8 mouse cellular contexts compared by ENCODE assay signal in genomic region chr5:92503356-92503847, GRCm38 (mm10). TPM values are rescaled to one million over a fixed set of nuclear protein-coding genes. Genes with fewer than 3 reads are reported as not detected.
A peak's percentile ranks its signal among the peaks of the same experiment; 100 is the strongest.
DNase-seq lines count a peak whose midpoint lies in the region; ATAC-seq and TF ChIP-seq lines count a peak whose summit lies in the region.
"Had no signal": no experiment of that assay in that cellular context is flagged by ENCODE, and none has a peak within 500 bp of the region (broad histone marks: within the 10 kb centered on the region; RNA-seq: fewer than 3 reads in every experiment).

No protein-coding gene starts in this region.

- no peak overlapping the region for H3K9ac ChIP-seq in CH12.LX (ENCODE audit: insufficient read depth, low read depth)
- peak overlapping the region; percentile 39; the same call in 1 of the 2 replicates for H3K9ac ChIP-seq in ES-E14 (ENCODE audit: insufficient read depth, low read depth, low read length, poor library complexity, severe bottlenecking)
- peak overlapping the region; percentile 98 for H3K9ac ChIP-seq in heart, postnatal 0 days (replicated peaks; ENCODE audit: low read depth, low read length)

- 0 out of 2 replicates have a peak overlapping the region, but pooled peaks have one; percentile 79 for H3K4me2 ChIP-seq in CH12.LX (ENCODE audit: insufficient read depth, low read depth, poor library complexity, severe bottlenecking)
- H3K4me2 ChIP-seq in heart, postnatal 0 days (ENCODE audit: low read depth, low read length) = peak overlapping the region; percentile 80

- TF ChIP-seq POLR2A in CH12.LX (IDR thresholded peaks at IDR 0.05; ENCODE audit: low read depth, low read length) = no peak

- no peak overlapping the region for H3K27ac ChIP-seq in CH12.LX (ENCODE audit: insufficient read depth, low read depth)
- no peak overlapping the region; the same call in 1 of the 2 replicates for H3K27ac ChIP-seq in ES-E14 (ENCODE audit: insufficient read depth, low read depth, low read length, poor library complexity, severe bottlenecking)
- peak overlapping the region; percentile 100; the same call in 1 of the 2 replicates for H3K27ac ChIP-seq in heart, postnatal 0 days (ENCODE audit: low read depth)
- no peak overlapping the region for H3K27ac ChIP-seq in midbrain, embryonic 10.5 days (replicated peaks)

- H3K4me3 ChIP-seq in CH12.LX (replicated peaks in 1 of 3; ENCODE audit: low read depth in 2 of 3, low read length in 2 of 3, poor library complexity in 1 of 3) (no peak overlapping the region), ES-E14 (ENCODE audit: insufficient read depth in 1 of 2, low read depth in 1 of 2, low read length in 2 of 2, poor library complexity in 1 of 2, severe bottlenecking in 1 of 2) (peak overlapping the region in 1 of 2 experiments; percentile 37; a peak in 2 of 4 replicates)
- peak overlapping the region; percentile 95 for H3K4me3 ChIP-seq in heart, postnatal 0 days (ENCODE audit: low read depth, low read length)
- peak overlapping the region; percentile 81; the same call in 1 of the 2 replicates for H3K4me3 ChIP-seq in midbrain, embryonic 10.5 days

- DNase-seq in CH12.LX (ENCODE audit: extremely low read depth) = no peak
- DNase-seq in ES-E14 (ENCODE audit: low read depth, low spot score) = no peak
- no peak for DNase-seq in heart, postnatal 0 days (ENCODE audit: low spot score)
- no peak for DNase-seq in midbrain, embryonic 10.5 days (ENCODE audit: low spot score)
- DNase-seq in layer of hippocampus, postnatal 36 days = no peak
- DNase-seq in retina, postnatal 1 day = no peak
- DNase-seq in left cerebral cortex, adult 18-20 months (ENCODE audit: low spot score in 2 of 2) = no peak
- DNase-seq: cerebellum, postnatal 14 days had no signal

- WGBS in heart, postnatal 0 days = 38% methylated on average over 9 of the region's 9 CpGs
- 87% methylated on average over 9 of the region's 9 CpGs for WGBS in midbrain, embryonic 10.5 days

- H3K36me3 ChIP-seq in CH12.LX (replicated peaks in 1 of 2; ENCODE audit: control insufficient read depth in 1 of 2, insufficient read depth in 1 of 2, low read length in 1 of 2) = peaks cover 0 to 5% of the 10 kb centered on the region in 2 experiments
- 0 out of 2 replicates have a peak, but pooled peaks cover 1% of the 10 kb centered on the region for H3K36me3 ChIP-seq in ES-E14 (ENCODE audit: control insufficient read depth, insufficient read depth, low read length, poor library complexity, severe bottlenecking)
- H3K36me3 ChIP-seq in heart, postnatal 0 days (replicated peaks; ENCODE audit: control insufficient read depth, insufficient read depth, low read length) = peaks cover 7% of the 10 kb centered on the region; the same call in 1 of the 2 replicates
- H3K36me3 ChIP-seq in midbrain, embryonic 10.5 days = 0 out of 2 replicates have a peak, but pooled peaks cover 3% of the 10 kb centered on the region

- H3K4me1 ChIP-seq in CH12.LX (ENCODE audit: control insufficient read depth in 1 of 2, insufficient read depth in 2 of 2) (peaks cover 10 to 52% of the 10 kb centered on the region in 2 experiments), ES-E14 (ENCODE audit: control insufficient read depth in 2 of 2, insufficient read depth in 2 of 2, low read length in 2 of 2, poor library complexity in 1 of 2) (peaks cover 11 to 13% of the 10 kb centered on the region in 2 experiments)
- H3K4me1 ChIP-seq in heart, postnatal 0 days (ENCODE audit: control insufficient read depth, insufficient read depth) = peaks cover 31% of the 10 kb centered on the region
- H3K4me1 ChIP-seq in midbrain, embryonic 10.5 days = peaks cover 44% of the 10 kb centered on the region

- no peak for TF ChIP-seq EP300 in CH12.LX (IDR thresholded peaks at IDR 0.05; ENCODE audit: low read length)
- no peak for TF ChIP-seq EP300 in heart, postnatal 0 days (IDR thresholded peaks at IDR 0.05; ENCODE audit: low read depth)

- TF ChIP-seq RAD21 in CH12.LX (IDR thresholded peaks at IDR 0.05; ENCODE audit: low read depth, low read length) = no peak

- H3K79me2 ChIP-seq in CH12.LX (replicated peaks; ENCODE audit: control insufficient read depth, extremely low read depth, insufficient read depth, poor library complexity, severe bottlenecking) = no peaks in the 10 kb centered on the region

- TF ChIP-seq CTCF in CH12.LX (conservative IDR thresholded peaks at IDR 0.05 in 1 of 2, IDR thresholded peaks at IDR 0.05 in 1 of 2; ENCODE audit: low read depth in 2 of 2, low read length in 2 of 2) = no peak
- peak; percentile 9; the same call in 1 of the 2 replicates for TF ChIP-seq CTCF in heart, postnatal 0 days (IDR thresholded peaks at IDR 0.05; ENCODE audit: low read depth)

- H3K27me3 ChIP-seq in CH12.LX (replicated peaks) = no peaks in the 10 kb centered on the region
- no peaks in the 10 kb centered on the region for H3K27me3 ChIP-seq in heart, postnatal 0 days (ENCODE audit: control insufficient read depth, insufficient read depth, low read length)
- H3K27me3 ChIP-seq in midbrain, embryonic 10.5 days (ENCODE audit: low read depth, poor library complexity, severe bottlenecking) = no peaks in the 10 kb centered on the region

- no peak for ATAC-seq in heart, postnatal 0 days (ENCODE audit: insufficient read depth, low read depth)

- H3K9me3 ChIP-seq in CH12.LX (replicated peaks; ENCODE audit: low read length) (no peaks in the 10 kb centered on the region), ES-E14 (ENCODE audit: control insufficient read depth, insufficient read depth, low read depth, low read length) (no peaks in the 10 kb centered on the region)
- no peaks in the 10 kb centered on the region for H3K9me3 ChIP-seq in heart, postnatal 0 days (replicated peaks; ENCODE audit: control insufficient read depth, low read length)
- no peaks in the 10 kb centered on the region for H3K9me3 ChIP-seq in midbrain, embryonic 10.5 days (replicated peaks)

- dilution Hi-C loops in CH12.LX (cut with MboI; ENCODE audit: extremely low pct_ligation_motif_present, extremely low pct_unique_long_range_greater_than_20kb, low sequenced_read_pairs) = no loop called here

- in situ Hi-C loops in CH12.LX (cut with MboI; ENCODE audit: low pct_ligation_motif_present, low pct_unique_long_range_greater_than_20kb, low sequenced_read_pairs) = loop anchor here (10.0 kb wide), 1 partner anchor 59 kb away; no protein-coding TSS in a partner anchor
- in situ Hi-C loops in ES-E14 (cut with MboI; ENCODE audit: low sequenced_read_pairs in 2 of 2, unreplicated experiment in 2 of 2) = no loop called here

TF ChIP-seq in CH12.LX, 34 proteins besides CTCF, POLR2A, EP300 and RAD21:
- no peak for TF ChIP-seq E2F4 (IDR thresholded peaks at IDR 0.05; ENCODE audit: insufficient replicate concordance, low read depth, low read length)
- no peak for TF ChIP-seq SMC3 (IDR thresholded peaks at IDR 0.05; ENCODE audit: low read depth, low read length)
- TF ChIP-seq PAX5 (IDR thresholded peaks at IDR 0.05; ENCODE audit: low read length) = no peak
- TF ChIP-seq MAFK (IDR thresholded peaks at IDR 0.05; ENCODE audit: insufficient replicate concordance, low read length) = no peak
- TF ChIP-seq MYC (IDR thresholded peaks at IDR 0.05; ENCODE audit: low read depth, low read length) = no peak
- TF ChIP-seq CHD2 (IDR thresholded peaks at IDR 0.05; ENCODE audit: low read length) = no peak
- TF ChIP-seq MXI1 (IDR thresholded peaks at IDR 0.05; ENCODE audit: low read depth, low read length) = no peak
- no peak for TF ChIP-seq IRF4 (IDR thresholded peaks at IDR 0.05; ENCODE audit: low read depth, low read length)
- TF ChIP-seq MAZ (IDR thresholded peaks at IDR 0.05; ENCODE audit: low read depth, low read length) = no peak

TF ChIP-seq in ES-E14, 5 proteins besides CTCF, POLR2A, EP300 and RAD21:
- TF ChIP-seq ZC3H11A (IDR thresholded peaks at IDR 0.05; ENCODE audit: borderline replicate concordance, low read depth, low read length) = no peak
- no peak for TF ChIP-seq MAFK (IDR thresholded peaks at IDR 0.05; ENCODE audit: insufficient read depth, low read depth, low read length)
- TF ChIP-seq ZNF384 (IDR thresholded peaks at IDR 0.05; ENCODE audit: low read depth, low read length) = no peak
- TF ChIP-seq HCFC1 (IDR thresholded peaks at IDR 0.05; ENCODE audit: borderline replicate concordance, insufficient read depth, low read length) = no peak
- TF ChIP-seq CHD2 (IDR thresholded peaks at IDR 0.05; ENCODE audit: low read depth, low read length) = no peak

RNA-seq across cellular contexts. Expression of gene Scarb2, which starts 3.2 kb away (rescaled TPM):
- 6.0 and 9.2 TPM in 2 replicates for total RNA-seq in CH12.LX (2012; rRNA removed)
- 9.5 and 11.2 TPM in 2 replicates for total RNA-seq in CH12.LX (2014; rRNA removed)
- polyA plus RNA-seq in CH12.LX (2012; ENCODE audit: insufficient read length, low read depth) = 6.5 and 7.2 TPM in 2 replicates
- 39.0 and 89.0 TPM in 2 replicates for total RNA-seq in ES-E14 (2012; rRNA removed)
- total RNA-seq in heart, postnatal 0 days (2014; rRNA removed; ENCODE audit: low replicate concordance) = 121 and 148 TPM in 2 replicates
- polyA plus RNA-seq in heart, postnatal 0 days (2015; fragmentation: Nextera tagmentation; extraction: Ambion mirVana) = 26.0 and 28.9 TPM in 2 replicates
- polyA plus RNA-seq in midbrain, embryonic 10.5 days (2016; fragmentation: Nextera tagmentation; extraction: Ambion mirVana) = 9.3 and 11.8 TPM in 2 replicates
- 10 to 100 TPM; 88.8 to 90.7 TPM for total RNA-seq in layer of hippocampus, postnatal 36 days (2021)
- 10 to 100 TPM; 91.4 to 94.1 TPM for total RNA-seq in left cerebral cortex, adult 18-20 months (2021)

RNA-seq across cellular contexts. Expression of gene Fam47e, which starts 51.5 kb away (rescaled TPM):
- total RNA-seq in CH12.LX (2012; rRNA removed) = not detected in 2 replicates
- total RNA-seq in CH12.LX (2014; rRNA removed) = not detected in 2 replicates
- not detected in 2 replicates for polyA plus RNA-seq in CH12.LX (2012; ENCODE audit: insufficient read length, low read depth)
- not detected in 2 replicates for total RNA-seq in ES-E14 (2012; rRNA removed)
- not detected in 2 replicates for total RNA-seq in heart, postnatal 0 days (2014; rRNA removed; ENCODE audit: low replicate concordance)
- polyA plus RNA-seq in heart, postnatal 0 days (2015; fragmentation: Nextera tagmentation; extraction: Ambion mirVana) = 0.51 TPM in 1 of 2 replicates, not detected in the other
- polyA plus RNA-seq in midbrain, embryonic 10.5 days (2016; fragmentation: Nextera tagmentation; extraction: Ambion mirVana) = not detected in 2 replicates
- total RNA-seq in layer of hippocampus, postnatal 36 days (2021) = under 1 TPM in 1 of 2 experiments, not detected in 1; 0.30 TPM
- under 1 TPM in 1 of 2 experiments, not detected in 1; 0.28 TPM for total RNA-seq in left cerebral cortex, adult 18-20 months (2021)

Comparison
In these comparisons a context has a peak if more than half of its experiments do, and no peak if none do; other contexts are left out.
1. H3K4me3 ChIP-seq: peak in heart, postnatal 0 days (single experiment) and midbrain, embryonic 10.5 days (single experiment); none in CH12.LX (0 of 3).